Mouse (Mus musculus): Measurements from ENCODE around the gene Gm45785.

Gene Gm45785

GRCm38 (mm10) chr7:140857550-140858505 is 1.7 kb upstream of the Gm45785 start, which contains the start of gene Bet1l:
Gene Bet1l (minus strand): TSS chr7:140857577.
- no peak for DNase-seq

DNA sequence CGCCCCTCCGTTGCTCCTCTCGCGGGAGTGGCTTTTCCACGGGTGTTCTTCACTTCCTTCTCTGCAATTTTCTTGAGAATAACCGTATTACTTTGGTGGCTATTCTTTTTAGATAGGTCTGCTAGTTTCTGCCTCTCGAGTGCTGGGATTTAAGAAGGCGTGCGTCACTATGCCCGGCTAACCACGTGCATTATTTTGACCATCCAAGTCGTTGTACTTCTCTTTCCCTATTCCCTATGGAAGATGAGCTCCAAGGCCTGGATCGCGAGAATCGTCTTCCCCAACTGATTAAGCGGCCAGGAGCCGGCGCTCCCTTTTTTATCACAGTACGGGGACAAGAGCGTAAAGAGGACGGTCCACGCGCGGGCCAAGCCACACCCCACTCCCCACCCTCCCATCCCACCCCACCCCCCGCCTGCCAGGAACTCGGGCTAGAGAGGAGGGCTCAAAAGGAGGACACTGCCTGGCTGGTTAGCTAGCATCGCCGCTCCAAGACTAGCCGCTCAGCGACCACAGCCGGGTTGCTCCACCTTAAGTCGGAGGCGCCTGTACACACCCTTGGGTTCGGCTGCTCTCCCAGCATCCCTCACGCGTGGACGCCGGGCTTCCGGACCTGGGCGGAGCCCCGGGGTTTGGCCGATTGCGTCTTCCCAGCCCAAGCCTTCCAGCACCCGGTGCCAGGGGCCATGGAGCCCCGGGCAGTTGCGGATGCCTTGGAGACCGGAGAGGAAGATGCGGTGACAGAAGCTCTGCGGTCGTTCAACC is 836 bp upstream of the Gm45785 start, which contains the start of gene Ric8a:
Gene Ric8a (plus strand): TSS at position 173 of the 765 bp plus-strand sequence.
- peak; percentile 78 for DNase-seq

- no peak for DNase-seq
These were observed 950 bp downstream of the Gm45785 start for GRCm38 (mm10) chr7:140855181-140855580.

- DNase-seq, result no peak
These were observed 1.6 kb downstream of the Gm45785 start for GRCm38 (mm10) chr7:140854483-140854882.

DNA sequence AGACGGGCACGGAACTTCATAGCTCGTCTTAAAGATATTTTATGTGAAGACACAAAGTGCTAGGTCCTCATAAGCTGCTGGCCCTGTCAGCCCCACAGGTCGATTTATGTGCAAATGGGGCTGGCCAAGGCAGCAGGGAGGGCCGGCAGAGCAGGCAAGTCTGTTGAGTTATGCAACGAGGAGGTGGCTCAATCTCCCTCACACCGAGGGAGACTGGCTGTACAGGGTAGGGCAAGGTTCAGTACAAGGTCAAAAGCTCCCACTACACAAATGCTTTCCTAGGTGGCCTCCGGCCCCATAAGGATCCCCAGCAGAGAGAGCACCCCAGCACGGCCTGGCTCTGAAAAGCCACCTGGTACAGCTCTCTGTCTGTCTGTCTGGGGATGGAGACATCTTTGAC is 2.7 kb downstream of the Gm45785 start:
- DNase-seq, result no peak

DNA sequence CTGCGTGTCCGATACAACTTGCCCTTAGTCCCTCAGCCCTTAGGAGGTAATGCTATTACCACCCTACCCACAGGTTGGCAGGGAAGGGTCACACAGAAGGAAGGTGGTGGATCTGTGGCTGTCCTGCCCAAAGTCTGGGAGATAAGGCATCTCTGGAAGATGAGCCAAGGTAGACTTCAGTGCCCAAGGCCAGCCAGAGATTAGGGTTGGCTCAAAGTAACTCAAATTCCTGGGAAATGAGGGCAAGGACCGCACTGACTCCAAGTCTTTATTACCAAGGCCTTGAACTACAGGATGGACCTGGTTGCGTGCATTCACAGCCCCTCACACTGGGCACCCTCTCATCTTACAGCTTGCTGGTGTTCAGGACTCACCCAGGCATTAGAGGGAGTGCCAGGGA is 4.2 kb downstream of the Gm45785 start:
- DNase-seq, result no peak

GRCm38 (mm10) chr7:140848591-140848990 is 7.5 kb downstream of the Gm45785 start:
- no peak for DNase-seq

GRCm38 (mm10) chr7:140847755-140848580 is 8.2 kb downstream of the Gm45785 start, which contains the start of gene Odf3:
Gene Odf3 (plus strand): TSS chr7:140847805.
- DNase-seq, result peak; percentile 63

DNA sequence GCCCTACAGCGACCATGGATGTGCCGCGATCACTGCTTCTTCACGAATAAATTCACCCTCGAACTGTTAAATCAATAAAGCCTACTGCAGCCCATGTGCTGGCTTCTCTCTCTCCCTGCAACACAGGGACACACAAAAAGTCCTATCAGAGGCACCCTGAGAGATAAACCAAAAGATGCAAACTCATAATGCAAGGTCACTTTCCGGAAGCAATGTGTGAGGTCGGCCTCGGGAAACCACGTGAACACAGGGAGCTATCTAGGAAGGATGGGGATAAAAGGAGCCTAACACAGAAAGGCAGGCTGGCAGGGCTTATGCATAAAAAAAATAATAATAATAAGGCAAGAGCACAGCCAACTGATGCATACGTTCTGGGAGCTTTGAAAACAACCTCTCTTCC is 9.5 kb downstream of the Gm45785 start:
- no peak for DNase-seq

DNA sequence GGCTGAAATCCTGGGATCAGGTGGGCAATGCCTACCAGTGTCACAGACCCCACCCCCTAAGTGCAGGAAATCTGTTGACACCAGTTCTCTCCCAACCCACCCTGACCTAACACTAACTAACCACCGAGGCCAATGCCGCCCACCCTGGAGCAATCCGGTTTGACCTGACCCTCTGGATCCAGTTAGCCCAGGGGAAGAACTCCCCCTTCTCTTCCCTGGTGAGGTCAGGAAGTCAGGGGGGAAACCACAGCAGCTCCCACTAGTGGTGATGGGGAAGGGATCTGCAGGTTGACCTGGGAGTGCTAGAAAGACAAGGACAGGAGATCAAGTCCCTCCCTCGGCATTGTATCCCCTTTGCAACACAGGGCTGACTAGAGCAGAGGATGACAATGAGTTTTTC is 10.4 kb downstream of the Gm45785 start:
- DNase-seq, result no peak

DNA sequence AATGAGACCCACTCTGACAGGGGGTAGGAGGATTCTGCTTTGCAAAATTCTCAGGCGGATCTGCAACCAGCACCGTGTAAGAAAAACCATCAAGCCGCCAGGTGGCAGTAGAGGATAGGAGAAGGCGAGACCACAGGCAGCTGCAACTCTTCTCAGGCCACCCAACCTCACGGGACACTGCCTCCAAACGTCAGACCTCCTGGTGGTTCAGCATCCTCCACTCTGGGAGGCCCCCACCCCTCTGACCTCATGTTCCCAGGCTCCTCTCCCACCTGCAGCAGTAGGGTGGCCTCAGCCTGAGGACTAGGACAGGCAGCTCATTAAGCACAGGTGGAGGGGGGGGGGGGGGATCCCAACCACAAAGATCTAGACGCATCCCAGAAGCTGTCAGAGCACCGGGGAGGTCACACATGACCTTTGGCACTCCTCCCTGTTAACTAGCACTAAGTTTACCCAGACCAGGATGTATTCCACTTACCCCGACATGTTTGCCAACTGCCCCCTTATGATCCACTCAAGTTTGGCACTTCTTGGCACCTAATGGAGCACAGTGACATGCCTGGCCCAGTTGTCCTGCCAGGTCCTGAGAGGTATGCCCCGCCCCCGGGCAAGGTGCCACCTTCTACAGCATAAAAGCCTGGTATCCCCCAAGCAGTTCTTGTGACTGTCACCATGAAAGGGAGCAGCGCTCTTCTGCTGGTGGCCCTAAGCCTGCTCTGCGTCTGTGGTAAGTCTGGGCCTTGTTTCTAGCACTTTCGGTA is 11.0 kb downstream of the Gm45785 start, which contains the start of gene Scgb1c1:
Gene Scgb1c1 (plus strand): TSS at position 643 of the 761 bp plus-strand sequence.
- peak; percentile 99 for DNase-seq

DNA sequence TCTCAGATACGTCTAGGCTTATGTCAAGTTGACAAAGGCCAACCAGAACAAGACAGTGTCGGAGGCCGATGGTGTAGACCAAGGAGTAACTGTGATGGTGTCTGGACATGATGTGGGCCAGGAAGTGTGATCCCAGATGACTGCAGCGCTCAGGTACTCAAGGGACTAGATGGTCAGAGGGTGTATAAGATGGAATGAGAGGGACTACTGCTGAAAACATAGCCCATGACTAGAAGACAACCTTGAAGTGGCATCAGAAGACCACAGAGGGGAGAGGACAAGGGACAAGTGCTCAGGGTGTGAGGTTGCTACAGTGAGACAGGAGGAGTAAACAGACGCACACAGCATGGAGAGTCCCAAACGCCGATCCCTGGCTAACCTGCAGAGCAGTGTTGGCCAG is 12.3 kb downstream of the Gm45785 start:
- DNase-seq, result no peak

DNA sequence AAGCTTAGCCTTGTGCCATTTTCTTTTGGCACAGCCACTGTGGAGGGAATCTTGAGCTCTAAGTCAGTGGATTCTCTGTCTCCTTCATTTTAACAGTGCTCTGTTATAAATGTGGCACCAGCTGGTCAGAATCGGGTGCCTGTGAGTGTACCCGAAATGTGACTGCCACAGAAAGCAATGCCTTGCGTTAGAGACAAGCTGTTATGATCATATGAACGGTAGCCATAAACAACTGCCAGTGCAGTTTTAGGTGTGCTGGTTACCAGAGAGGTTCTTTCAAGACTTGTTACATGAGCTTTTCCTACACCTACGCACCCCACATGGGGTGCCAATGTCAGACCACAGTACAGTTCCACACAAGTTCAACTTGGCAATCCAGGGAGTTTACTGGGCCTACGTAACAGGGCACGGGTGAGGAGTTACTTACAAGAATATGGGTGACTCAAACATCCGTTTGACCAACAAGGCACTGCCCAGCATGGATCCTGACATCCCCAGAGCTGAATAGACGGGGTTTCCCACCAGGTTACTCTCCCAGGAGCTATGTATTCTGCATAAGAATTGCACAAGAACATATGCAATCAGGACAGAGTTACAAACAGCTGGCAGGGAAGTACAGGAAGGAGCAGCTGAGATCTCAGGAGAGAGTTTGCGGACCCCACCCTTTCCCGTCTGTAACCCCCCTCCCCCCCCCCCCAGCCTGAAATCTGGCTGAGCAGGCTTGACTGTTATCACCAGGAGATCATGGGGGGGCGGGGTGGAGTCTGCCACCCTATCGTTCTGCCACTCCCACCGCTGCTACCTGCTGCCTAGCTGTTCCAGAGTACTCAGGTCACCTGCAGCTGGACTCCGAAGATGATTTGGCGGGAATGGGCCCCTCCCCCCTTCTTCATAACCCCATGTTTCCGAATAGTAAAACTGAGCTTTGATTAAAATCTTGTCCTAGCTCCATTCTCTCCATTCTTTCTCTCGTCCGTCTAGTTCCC is 15.1 kb downstream of the Gm45785 start:
- DNase-seq, result no peak

- DNase-seq, result no peak
These were observed 16.6 kb downstream of the Gm45785 start for GRCm38 (mm10) chr7:140839556-140839955.

- peak; percentile 2 for DNase-seq
These were observed 19.7 kb downstream of the Gm45785 start for GRCm38 (mm10) chr7:140836243-140837115.

GRCm38 (mm10) chr7:140835758-140836087 is 20.4 kb downstream of the Gm45785 start:
- no peak for DNase-seq

GRCm38 (mm10) chr7:140834968-140835757 is 21.0 kb downstream of the Gm45785 start, which contains the start of gene Urah:
Gene Urah (plus strand): TSS chr7:140835018.
- DNase-seq, result no peak

GRCm38 (mm10) chr7:140833341-140833740 is 22.8 kb downstream of the Gm45785 start:
- DNase-seq, result no peak

DNA sequence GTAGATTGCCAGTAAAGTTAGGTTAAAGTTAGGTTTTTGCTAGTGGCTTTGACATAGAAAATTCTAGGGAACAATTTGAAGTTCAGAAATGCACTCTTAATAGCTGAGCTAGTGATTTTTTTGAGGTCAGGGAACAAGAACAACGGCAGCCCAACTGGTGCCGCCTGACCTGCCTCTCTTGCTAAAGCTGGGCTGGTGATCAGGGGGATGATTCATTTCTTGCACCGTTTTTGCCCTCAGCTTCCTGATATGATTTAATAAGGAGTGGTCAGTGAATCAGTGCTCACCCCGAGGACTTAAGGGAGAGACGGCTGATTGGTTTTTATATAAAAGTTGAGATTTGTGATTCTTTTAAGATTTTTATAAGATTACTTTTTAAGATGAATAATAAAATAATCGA is 24.7 kb downstream of the Gm45785 start:
- no peak for DNase-seq
